Mouse (Mus musculus): ENCODE data around the gene Svs2.

- TF ChIP-seq CTCF (IDR thresholded peaks at IDR 0.05; ENCODE audit: control insufficient read depth, insufficient read depth, insufficient replicate concordance, low read depth, low read length) = no peak
- no peak for TF ChIP-seq POLR2A (IDR thresholded peaks at IDR 0.05; ENCODE audit: control insufficient read depth, low read depth, low read length)
Measured at GRCm38 (mm10) chr2:164194959-164195630, 43.2 kb downstream of the Svs2 start.

Data from testis, adult 2 months (tissue).